Mouse (Mus musculus) thymus, adult 18-20 months (tissue): ENCODE results near the gene Tbc1d22b.
A peak's percentile ranks its signal among the peaks of the same experiment; 100 is the strongest.
"Not testable (repeated sequence)": the region's sequence is repeated elsewhere in the genome, so short reads cannot be mapped to it uniquely, and the experiment has no call there.

Experiments used
- DNase-seq, 2 experiments: peaks; one replicate each; pipeline ENCODE4 v3.0.0; 2022; ENCODE audit warnings: mixed read lengths in 2 of 2

The Tbc1d22b gene

GRCm38 (mm10) chr17:29549543-29550428 lies at the start of gene Tbc1d22b, which contains the start of gene Gm17657:
TSS of gene Tbc1d22b (plus strand) at chr17:29549785.
TSS of gene Gm17657 (minus strand) at chr17:29549638.
- peak; percentile 95 to 96 for DNase-seq

- DNase-seq = no peak
Observed at GRCm38 (mm10) chr17:29500243-29500740, 49.3 kb upstream of the Tbc1d22b start.

GRCm38 (mm10) chr17:29500802-29501469 lies 48.6 kb upstream of the Tbc1d22b start:
- no peak for DNase-seq

- DNase-seq = no peak
Observed at GRCm38 (mm10) chr17:29502005-29502668, 47.4 kb upstream of the Tbc1d22b start.

- DNase-seq = no peak
Observed at GRCm38 (mm10) chr17:29502669-29503665, 46.6 kb upstream of the Tbc1d22b start.

- DNase-seq = no peak
Observed at GRCm38 (mm10) chr17:29503700-29504099, 45.9 kb upstream of the Tbc1d22b start.

- no peak for DNase-seq
Observed at GRCm38 (mm10) chr17:29508927-29509608, 40.5 kb upstream of the Tbc1d22b start.

GRCm38 (mm10) chr17:29510691-29511090 lies 38.9 kb upstream of the Tbc1d22b start:
- no peak for DNase-seq

- DNase-seq = peak; percentile 49 to 59
Observed at GRCm38 (mm10) chr17:29513044-29513730, 36.4 kb upstream of the Tbc1d22b start.

GRCm38 (mm10) chr17:29514435-29514834 lies 35.1 kb upstream of the Tbc1d22b start:
- DNase-seq = peak; percentile 39 to 53

GRCm38 (mm10) chr17:29518665-29519064 lies 30.9 kb upstream of the Tbc1d22b start:
- not testable (repeated sequence) for DNase-seq

GRCm38 (mm10) chr17:29519731-29520130 lies 29.9 kb upstream of the Tbc1d22b start:
- no peak for DNase-seq

GRCm38 (mm10) chr17:29525613-29526012 lies 24.0 kb upstream of the Tbc1d22b start:
- no peak for DNase-seq

- no peak for DNase-seq
Observed at GRCm38 (mm10) chr17:29528568-29529187, 20.9 kb upstream of the Tbc1d22b start.

GRCm38 (mm10) chr17:29530508-29530907 lies 19.1 kb upstream of the Tbc1d22b start:
- no peak for DNase-seq

- DNase-seq = no peak
Observed at GRCm38 (mm10) chr17:29531278-29531677, 18.3 kb upstream of the Tbc1d22b start.

GRCm38 (mm10) chr17:29531757-29532384 lies 17.7 kb upstream of the Tbc1d22b start:
- DNase-seq = peak; percentile 67 to 79

- DNase-seq = no peak
Observed at GRCm38 (mm10) chr17:29533866-29534265, 15.7 kb upstream of the Tbc1d22b start.

GRCm38 (mm10) chr17:29540426-29540825 lies 9.2 kb upstream of the Tbc1d22b start:
- no peak for DNase-seq

- DNase-seq = no peak
Observed at GRCm38 (mm10) chr17:29541419-29541818, 8.2 kb upstream of the Tbc1d22b start.
